Mouse (Mus musculus) lung, postnatal 0 days (tissue): ENCODE data around the gene Aptx. TPM values are rescaled to one million over a fixed set of nuclear protein-coding genes. Genes with fewer than 3 reads are reported as not detected.

Experiments
- ATAC-seq: fragments of 200-750 bp; cut with Nextera tagmentation; 2 replicates; pipeline ENCODE4 v1.8.0; 2017; ENCODE audit warnings: moderate library complexity
- DNase-seq: peaks from one replicate; pipeline ENCODE4 v3.0.0-alpha.2; 2016; ENCODE audit warnings: low spot score
- H3K27ac ChIP-seq: fragments of 300-500 bp; sonication (generic); 2 replicates; pipeline ENCODE4 v1.5.1; 2014; ENCODE audit warnings: antibody characterized with exemption, mild to moderate bottlenecking, low read length, mixed read lengths
- H3K27me3 ChIP-seq: fragments of 300-500 bp; sonication (generic); replicated peaks from 2 replicates; pipeline ENCODE4 v1.6.1; 2014; ENCODE audit warnings: low read length, mixed read lengths; ENCODE audit not compliant: insufficient read depth
- H3K36me3 ChIP-seq: fragments of 300-500 bp; sonication (generic); 2 replicates; pipeline ENCODE4 v1.6.1; 2014; ENCODE audit warnings: low read length, mixed read lengths; ENCODE audit not compliant: insufficient read depth
- H3K4me1 ChIP-seq: fragments of 300-500 bp; sonication (generic); 2 replicates; pipeline ENCODE4 v1.6.1; 2014; ENCODE audit warnings: antibody characterized with exemption, low read depth, low read length, mixed read lengths; ENCODE audit not compliant: insufficient read depth
- H3K4me2 ChIP-seq: fragments of 300-500 bp; sonication (generic); replicated peaks from 2 replicates; pipeline ENCODE4 v1.6.1; 2014; ENCODE audit warnings: low read depth, mild to moderate bottlenecking, low read length, moderate library complexity, mixed read lengths
- H3K4me3 ChIP-seq: fragments of 300-500 bp; sonication (generic); 2 replicates; pipeline ENCODE4 v1.5.1; 2014; ENCODE audit warnings: low read depth, low read length
- H3K9ac ChIP-seq: fragments of 300-500 bp; sonication (generic); replicated peaks from 2 replicates; pipeline ENCODE4 v1.6.1; 2014; ENCODE audit warnings: low read depth, mild to moderate bottlenecking
- H3K9me3 ChIP-seq: fragments of 300-500 bp; sonication (generic); 2 replicates; pipeline ENCODE4 v1.6.1; 2016; ENCODE audit warnings: low read length, mixed read lengths
- CTCF ChIP-seq: IDR thresholded peaks from 2 replicates; pipeline ENCODE4 v1.5.1; 2016; ENCODE audit warnings: antibody characterized with exemption, mild to moderate bottlenecking
- EP300 ChIP-seq: IDR thresholded peaks from 2 replicates; pipeline ENCODE4 v1.6.1; 2016; ENCODE audit warnings: antibody characterized with exemption, mild to moderate bottlenecking, control low read depth
- WGBS: fragments of 180-500 bp; shearing (Covaris S2); extraction: QIAGEN DNeasy Blood & Tissue Kit; methylation state at CpG from one replicate; pipeline ENCODE4 v1.1.7; 2014; 5-methylcytosine and 5-hydroxymethylcytosine counted together
- microRNA counts: library from miRNA; unstranded; fragments of <30 nt; microRNA quantifications from one replicate; lab custom pipeline; 2015
- microRNA-seq: library from miRNA; unstranded; fragments of <30 nt; microRNA quantifications from one replicate; pipeline ENCODE4, GENCODE M21; 2016
- polyA plus RNA-seq: library from polyadenylated mRNA; unstranded; fragments of >200 nt; fragmentation: Nextera tagmentation; extraction: Ambion mirVana; gene quantifications from 2 replicates; pipeline ENCODE4 v1.2.1, GENCODE M21; 2015

Aptx gene
- polyA plus RNA-seq, 1 experiment from 2014 or later = 19.5 TPM

- H3K4me2 ChIP-seq = no peak overlapping the region
- TF ChIP-seq EP300 (no peak), CTCF (no peak)
- no peaks in the 10 kb centered on the region for H3K36me3 ChIP-seq
- H3K4me1 ChIP-seq = no peaks in the 10 kb centered on the region
- 73% methylated on average over 5 of the region's 5 CpGs for WGBS
- H3K9ac ChIP-seq = no peak overlapping the region
- H3K9me3 ChIP-seq = 0 out of 2 replicates have a peak, but pooled peaks cover 6% of the 10 kb centered on the region
- DNase-seq (no peak), ATAC-seq (no peak)
- H3K4me3 ChIP-seq = no peak overlapping the region
- H3K27ac ChIP-seq = no peak overlapping the region
- H3K27me3 ChIP-seq = no peaks in the 10 kb centered on the region
Observed at GRCm38 (mm10) chr4:40649111-40649510, 53.9 kb downstream of the Aptx start.

DNA sequence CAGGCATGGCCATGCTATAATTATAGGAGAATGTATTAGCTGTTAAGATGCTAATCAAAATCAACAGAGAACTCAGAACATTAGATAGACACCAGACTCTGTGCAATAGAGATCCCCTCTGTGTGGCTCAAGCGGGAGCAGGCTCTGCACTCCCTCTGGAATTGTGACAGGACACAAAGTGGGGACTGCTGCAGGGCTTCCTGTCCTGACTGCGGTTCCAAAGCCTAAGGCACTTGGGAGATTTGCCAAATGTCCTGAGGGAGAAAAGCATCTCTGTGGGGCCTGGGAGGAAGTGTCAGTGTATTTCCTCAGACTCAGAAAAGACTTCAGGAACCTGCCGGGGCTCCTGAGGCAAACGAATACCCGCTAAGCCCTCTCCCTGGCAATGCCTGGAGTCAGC lies 59.4 kb downstream of the Aptx start:
- TF ChIP-seq EP300 (no peak), CTCF (no peak)
- no peak overlapping the region for H3K4me3 ChIP-seq
- H3K27me3 ChIP-seq = no peaks in the 10 kb centered on the region
- no peak overlapping the region for H3K4me2 ChIP-seq
- ATAC-seq = no peak
- 35% methylated on average over 5 of the region's 5 CpGs for WGBS
- H3K4me1 ChIP-seq = no peaks in the 10 kb centered on the region
- no peak overlapping the region for H3K27ac ChIP-seq
- no peak overlapping the region for H3K9ac ChIP-seq
- H3K9me3 ChIP-seq = no peaks in the 10 kb centered on the region
- DNase-seq = no peak
- H3K36me3 ChIP-seq = no peaks in the 10 kb centered on the region

- WGBS = 71% methylated on average over 4 of the region's 4 CpGs
- Histone ChIP-seq H3K27ac (no peak overlapping the region), H3K9me3 (no peaks in the 10 kb centered on the region), H3K4me2 (no peak overlapping the region), H3K27me3 (no peaks in the 10 kb centered on the region), H3K9ac (no peak overlapping the region), H3K4me3 (no peak overlapping the region), H3K4me1 (no peaks in the 10 kb centered on the region), H3K36me3 (no peaks in the 10 kb centered on the region)
- no peak for DNase-seq
- TF ChIP-seq CTCF (no peak; the same call in 1 of the 2 replicates), EP300 (no peak)
- ATAC-seq = no peak
Observed at GRCm38 (mm10) chr4:40640991-40641390, 62.0 kb downstream of the Aptx start.

MicroRNAs within 50 kb of the gene (microRNA counts, 519-probe panel; counts per million panel counts)
- not detected for microRNA mmu-miR-207 (lab: Ali Mortazavi, UCI)

Small RNA genes within 50 kb of the gene (microRNA-seq; reads per million reads assigned to microRNA genes)
- gene Mir207 = not detected

Other genes starting within 250 kb of the Aptx start
- gene Tmem215, start 231.0 kb downstream of the Aptx start, polyA plus RNA-seq = 0.05 and 0.23 TPM in 2 replicates
- 285 and 314 TPM in 2 replicates for gene Dnaja1, start 19.0 kb upstream of the Aptx start, polyA plus RNA-seq
- gene Smu1, start 54.7 kb upstream of the Aptx start, polyA plus RNA-seq = 88.4 and 89.0 TPM in 2 replicates
- 82.9 and 89.4 TPM in 2 replicates for gene B4galt1, start 150.8 kb upstream of the Aptx start, polyA plus RNA-seq
- gene Spink4, start 216.9 kb upstream of the Aptx start, polyA plus RNA-seq = 3.5 and 4.6 TPM in 2 replicates
- 231 and 234 TPM in 2 replicates for gene Bag1, start 245.1 kb upstream of the Aptx start, polyA plus RNA-seq
- gene Chmp5, start 245.2 kb upstream of the Aptx start, polyA plus RNA-seq = 150 and 159 TPM in 2 replicates